16 mouse cellular contexts compared by ENCODE assay signal in the genomic region with DNA sequence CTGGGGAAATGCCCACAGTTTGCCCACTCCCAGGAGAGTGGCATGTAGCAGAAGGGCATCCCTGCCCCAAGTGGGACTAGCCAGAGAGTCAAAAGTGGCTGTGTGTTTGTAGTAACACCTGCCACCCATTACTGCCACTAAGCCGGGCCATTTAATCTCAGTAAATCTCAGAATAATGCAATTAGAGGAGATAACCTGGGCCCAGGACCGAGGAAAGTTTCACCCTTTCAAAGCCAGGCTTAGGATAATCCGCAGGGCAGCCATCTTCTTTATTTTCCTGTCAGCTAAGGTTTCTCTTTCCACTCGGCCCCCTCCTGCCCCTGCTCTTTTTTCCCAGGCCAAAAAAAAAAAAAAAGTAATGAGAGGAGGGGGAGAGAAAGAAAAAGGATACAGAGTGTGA.
"Had no signal": no experiment of that assay in that cellular context is flagged by ENCODE, and none has a peak within 500 bp of the region (broad histone marks: within the 10 kb centered on the region; RNA-seq: fewer than 3 reads in every experiment).

No protein-coding gene starts in this region.

- H3K36me3 ChIP-seq: neural tube, embryonic 12.5 days; neural tube, embryonic 13.5 days; neural tube, embryonic 15.5 days; stomach, embryonic 15.5 days had no signal

- H3K4me1 ChIP-seq: neural tube, embryonic 13.5 days; neural tube, embryonic 15.5 days; stomach, embryonic 15.5 days had no signal

- H3K27ac ChIP-seq: neural tube, embryonic 12.5 days; neural tube, embryonic 13.5 days; neural tube, embryonic 15.5 days; stomach, embryonic 15.5 days; stomach, postnatal 0 days had no signal

- H3K9me3 ChIP-seq: neural tube, embryonic 12.5 days; neural tube, embryonic 13.5 days; neural tube, embryonic 15.5 days; stomach, embryonic 15.5 days had no signal

- H3K9ac ChIP-seq: neural tube, embryonic 12.5 days; neural tube, embryonic 13.5 days; neural tube, embryonic 15.5 days; stomach, embryonic 15.5 days had no signal

- H3K4me2 ChIP-seq: neural tube, embryonic 12.5 days; neural tube, embryonic 13.5 days; neural tube, embryonic 15.5 days; stomach, embryonic 15.5 days had no signal

- DNase-seq: right cerebral cortex, adult 18-20 months; right cerebral cortex, postnatal 14 days; right cerebral cortex, postnatal 25 days; right cerebral cortex, postnatal 4 days; spleen, adult 18-20 months; thymus, adult 18-20 months; thymus, adult 2 months; thymus, postnatal 14 days; thymus, postnatal 25 days; thymus, postnatal 36 days; thymus, postnatal 4 days had no signal

- H3K27me3 ChIP-seq: neural tube, embryonic 12.5 days; neural tube, embryonic 13.5 days; neural tube, embryonic 15.5 days; stomach, embryonic 15.5 days had no signal

- H3K4me3 ChIP-seq: neural tube, embryonic 12.5 days; neural tube, embryonic 13.5 days; neural tube, embryonic 15.5 days; stomach, embryonic 15.5 days had no signal
